Mouse (Mus musculus) bone marrow, adult 2 months (tissue): ENCODE data around the gene Dclk1. TPM values are rescaled to one million over a fixed set of nuclear protein-coding genes. Genes with fewer than 3 reads are reported as not detected.

Experiments
- H3K27ac ChIP-seq: fragments of 200-500 bp; 2 replicates; pipeline ENCODE4 v1.5.1; 2012; ENCODE audit warnings: low read depth, mild to moderate bottlenecking, control low read depth, inconsistent platforms, low read length; ENCODE audit not compliant: control insufficient read depth, poor library complexity, insufficient read depth
- H3K4me1 ChIP-seq: fragments of 200-500 bp; 2 replicates; pipeline ENCODE4 v1.6.1; 2011; ENCODE audit warnings: low read length; ENCODE audit not compliant: control insufficient read depth, insufficient read depth
- H3K4me3 ChIP-seq: fragments of 200-500 bp; replicated peaks from 2 replicates; pipeline ENCODE3; 2011; ENCODE audit warnings: mild to moderate bottlenecking, low read depth, low read length, control low read depth; ENCODE audit not compliant: control insufficient read depth
- CTCF ChIP-seq: fragments of 200-500 bp; IDR thresholded peaks from 2 replicates; pipeline ENCODE4 v1.5.1; 2011; ENCODE audit warnings: low read length, control low read depth; ENCODE audit not compliant: control insufficient read depth, insufficient read depth
- POLR2A ChIP-seq: fragments of 200-500 bp; IDR thresholded peaks from 2 replicates; pipeline ENCODE4 v1.6.1; 2011; ENCODE audit warnings: low read depth, mild to moderate bottlenecking, control low read depth, low read length, borderline replicate concordance; ENCODE audit not compliant: control insufficient read depth
- WGBS: fragments of 180-500 bp; shearing (Covaris S2); methylation state at CpG from one replicate; pipeline ENCODE4 v1.1.7; 2018; 5-methylcytosine and 5-hydroxymethylcytosine counted together
- polyA plus RNA-seq: library from polyadenylated mRNA; stranded (reverse); fragments of >200 nt; gene quantifications from 2 replicates; pipeline ENCODE4 v1.2.4, GENCODE M21; 2011; ENCODE audit warnings: low replicate concordance; ENCODE audit not compliant: missing spikeins, insufficient read depth, insufficient read length

The Dclk1 gene
- polyA plus RNA-seq, 1 experiment: 4.4 TPM

- Histone ChIP-seq H3K4me3 (no peak overlapping the region), H3K4me1 (no peaks in the 10 kb centered on the region), H3K27ac (no peak overlapping the region)
- TF ChIP-seq CTCF (no peak), POLR2A (no peak)
- 73% methylated on average over 9 of the region's 9 CpGs for WGBS
Observed at GRCm38 (mm10) chr3:55524491-55525195, 282.5 kb downstream of the Dclk1 start.

GRCm38 (mm10) chr3:55526470-55526869 lies 284.3 kb downstream of the Dclk1 start:
- Histone ChIP-seq H3K27ac (no peak overlapping the region), H3K4me3 (no peak overlapping the region), H3K4me1 (no peaks in the 10 kb centered on the region)
- 44% methylated on average over 3 of the region's 3 CpGs for WGBS
- TF ChIP-seq POLR2A (no peak), CTCF (no peak)

- no peak overlapping the region for H3K4me3 ChIP-seq
- H3K4me1 ChIP-seq: no peaks in the 10 kb centered on the region
- no peak for TF ChIP-seq CTCF
- TF ChIP-seq POLR2A: no peak
- H3K27ac ChIP-seq: no peak overlapping the region
- 74% methylated on average over 1 of the region's 1 CpGs for WGBS
Observed at GRCm38 (mm10) chr3:55527566-55527965, 285.4 kb downstream of the Dclk1 start.

- Histone ChIP-seq H3K27ac (no peak overlapping the region), H3K4me1 (no peaks in the 10 kb centered on the region), H3K4me3 (no peak overlapping the region)
- TF ChIP-seq CTCF (no peak), POLR2A (no peak)
- whole genome bisulfite sequencing: 85% methylated on average over 5 of the region's 5 CpGs
Observed at GRCm38 (mm10) chr3:55528012-55528411, 285.8 kb downstream of the Dclk1 start.

GRCm38 (mm10) chr3:55529414-55529813 lies 287.2 kb downstream of the Dclk1 start:
- Histone ChIP-seq H3K27ac (no peak overlapping the region), H3K4me1 (no peaks in the 10 kb centered on the region), H3K4me3 (no peak overlapping the region)
- 20% methylated on average over 2 of the region's 2 CpGs for WGBS
- TF ChIP-seq CTCF (no peak), POLR2A (no peak)

GRCm38 (mm10) chr3:55531204-55532044 lies 289.3 kb downstream of the Dclk1 start:
- no peak overlapping the region for H3K4me3 ChIP-seq
- WGBS: 50% methylated on average over 14 of the region's 14 CpGs
- no peak for TF ChIP-seq CTCF
- no peak for TF ChIP-seq POLR2A
- H3K4me1 ChIP-seq: no peaks in the 10 kb centered on the region
- no peak overlapping the region for H3K27ac ChIP-seq

- H3K4me1 ChIP-seq: no peaks in the 10 kb centered on the region
- TF ChIP-seq POLR2A (no peak), CTCF (no peak)
- H3K4me3 ChIP-seq: no peak overlapping the region
- H3K27ac ChIP-seq: no peak overlapping the region
- 85% methylated on average over 17 of the region's 17 CpGs for WGBS
Observed at GRCm38 (mm10) chr3:55532175-55532973, 290.2 kb downstream of the Dclk1 start.

GRCm38 (mm10) chr3:55535591-55536200 lies 293.5 kb downstream of the Dclk1 start:
- TF ChIP-seq CTCF: no peak
- TF ChIP-seq POLR2A: no peak
- Histone ChIP-seq H3K27ac (no peak overlapping the region), H3K4me1 (no peaks in the 10 kb centered on the region), H3K4me3 (no peak overlapping the region)
- 28% methylated on average over 9 of the region's 9 CpGs for WGBS
